Mouse (Mus musculus) hematopoietic stem cell, adult 5-6 weeks (primary cell): ENCODE results near the gene Hs3st4. TPM values are rescaled to one million over a fixed set of nuclear protein-coding genes. Genes with fewer than 3 reads are reported as not detected.

Experiments
- ATAC-seq, 2 experiments: fragments of 125-278 bp in 1 of 2; replicated peaks in 1 of 2; 2 replicates each; pipeline ENCODE4 v1.8.0; 2016 to 2017; ENCODE audit warnings: inconsistent platforms in 2 of 2, mild to moderate bottlenecking in 2 of 2, moderate number of reproducible peaks in 2 of 2, low read depth in 1 of 2, moderate TSS enrichment in 1 of 2; ENCODE audit not compliant: low FRiP score in 2 of 2, poor library complexity in 2 of 2, severe bottlenecking in 2 of 2, insufficient read depth in 1 of 2, low TSS enrichment in 1 of 2
- total RNA-seq: library from RNA; stranded (forward); fragments of 172-1452, 232-1000 nt; gene quantifications from 2 replicates; pipeline ENCODE4 v1.2.3, GENCODE M21; 2017

Gene Hs3st4
- not detected in 2 replicates for total RNA-seq

DNA sequence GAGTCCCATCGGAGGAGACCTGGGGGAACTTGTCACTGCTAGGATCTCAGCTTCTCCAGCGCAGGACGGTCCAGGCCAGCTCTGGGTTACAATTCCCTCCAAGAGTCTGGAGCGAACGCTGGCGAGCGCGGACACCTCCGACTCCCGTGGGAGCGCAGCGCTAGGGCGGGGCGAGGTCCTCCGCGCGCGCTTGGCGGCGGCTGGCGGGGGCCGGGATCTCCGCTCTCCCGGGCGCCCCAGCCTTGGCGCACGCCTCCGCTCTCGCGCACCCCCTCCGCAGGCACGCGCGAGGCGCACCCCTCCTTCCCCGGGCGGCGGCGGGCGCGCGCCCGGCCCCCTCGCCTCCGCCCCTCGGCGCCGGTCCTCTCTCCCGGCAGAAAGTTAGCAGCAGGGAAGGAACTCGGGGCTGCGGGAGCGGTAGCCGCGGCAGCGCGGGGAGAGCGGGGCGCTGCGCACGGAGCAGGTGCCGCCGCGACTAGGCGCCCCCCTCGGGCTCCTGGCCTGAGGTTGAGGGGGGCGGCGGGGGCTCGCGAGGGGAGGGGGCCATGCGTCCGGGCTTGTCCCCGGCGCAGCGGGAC is at the start of gene Hs3st4:
TSS of gene Hs3st4 (plus strand) at position 409 of the 578 bp plus-strand sequence.
- no peak for ATAC-seq

DNA sequence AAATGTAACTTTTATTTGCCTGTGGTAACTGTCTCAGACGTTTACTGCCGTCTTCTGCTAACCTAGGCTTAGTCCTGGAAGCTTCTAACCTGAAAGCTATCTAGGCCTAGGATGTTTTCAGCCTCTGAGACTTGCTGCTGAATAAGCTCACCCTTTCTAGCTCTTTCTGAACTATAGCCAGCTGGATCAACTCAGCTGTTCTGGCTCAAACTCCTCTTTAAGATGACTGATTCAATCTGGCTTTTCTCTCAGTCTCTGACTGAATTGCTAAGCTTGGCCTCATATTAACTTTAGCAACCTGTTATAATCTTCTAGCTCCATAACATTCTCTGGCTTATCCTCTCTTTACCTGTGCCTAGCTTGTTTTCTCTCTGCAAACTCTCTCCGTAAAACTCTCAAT is 35.8 kb upstream of the Hs3st4 start:
- no peak for ATAC-seq

DNA sequence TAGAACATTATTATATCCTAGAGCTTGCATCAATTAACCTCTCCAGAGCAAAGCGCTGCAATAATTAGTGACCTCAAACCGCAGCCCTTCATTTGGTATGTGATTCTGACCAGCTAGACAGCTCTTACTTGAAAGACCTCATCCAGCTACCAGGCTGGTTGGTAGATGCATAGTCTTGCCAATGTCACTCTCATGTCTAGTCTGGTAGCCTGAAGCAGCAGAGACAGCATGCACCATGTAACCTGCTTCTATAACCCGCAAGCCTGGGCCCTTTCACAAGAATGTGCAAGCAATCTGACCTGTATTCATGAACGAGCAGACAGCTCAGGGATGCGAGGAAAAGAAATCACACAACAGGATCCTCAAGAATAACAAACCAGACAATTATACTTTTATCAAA is 19.6 kb upstream of the Hs3st4 start:
- ATAC-seq, result no peak

DNA sequence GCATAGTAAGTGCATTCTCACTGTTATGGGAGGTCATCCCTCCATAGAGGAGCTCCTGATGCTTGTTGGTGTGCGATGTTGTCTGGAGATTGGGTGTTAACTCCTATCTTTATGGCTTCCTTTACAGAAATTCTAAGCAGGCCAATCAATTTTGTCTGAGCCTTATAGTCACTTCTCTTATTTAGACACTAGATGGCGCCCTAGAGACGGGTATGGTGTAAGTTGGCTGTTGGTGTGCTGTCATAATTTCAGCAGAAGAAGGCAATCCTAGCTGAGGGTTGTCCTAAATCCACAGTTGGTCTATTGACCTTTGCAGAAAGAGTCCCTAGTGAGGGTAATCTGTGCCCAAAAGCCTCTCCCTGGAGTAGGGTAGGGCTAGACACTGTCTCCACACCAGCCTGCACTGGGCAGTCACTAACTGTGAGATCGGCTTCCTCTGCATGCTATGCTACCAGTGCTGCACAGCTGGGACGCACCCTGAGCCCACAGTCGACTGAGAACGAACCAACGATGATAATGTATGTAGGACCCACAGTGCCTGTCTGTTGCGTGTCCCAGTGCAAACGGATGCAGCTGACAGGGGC is 18.0 kb upstream of the Hs3st4 start:
- ATAC-seq, result no peak

DNA sequence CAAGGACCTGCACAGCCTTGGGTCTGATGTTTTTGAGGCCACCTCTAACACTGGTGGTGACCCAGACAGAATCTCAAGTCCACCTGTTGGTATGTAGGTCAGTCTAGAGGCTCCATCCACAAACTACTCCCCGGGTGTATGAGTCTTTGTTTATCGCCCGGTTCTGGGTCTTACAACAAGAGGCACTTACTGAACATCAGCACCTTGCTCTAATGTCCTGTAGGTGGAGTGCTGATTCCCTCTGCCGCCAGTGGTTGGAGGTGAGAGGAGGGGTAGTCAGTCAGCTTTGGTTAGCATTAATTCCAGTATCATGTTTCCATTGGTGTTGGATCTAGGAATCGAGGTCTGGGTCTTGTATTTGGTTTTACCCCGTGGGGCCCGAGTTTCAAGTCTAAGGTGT is 17.2 kb upstream of the Hs3st4 start:
- no peak for ATAC-seq

DNA sequence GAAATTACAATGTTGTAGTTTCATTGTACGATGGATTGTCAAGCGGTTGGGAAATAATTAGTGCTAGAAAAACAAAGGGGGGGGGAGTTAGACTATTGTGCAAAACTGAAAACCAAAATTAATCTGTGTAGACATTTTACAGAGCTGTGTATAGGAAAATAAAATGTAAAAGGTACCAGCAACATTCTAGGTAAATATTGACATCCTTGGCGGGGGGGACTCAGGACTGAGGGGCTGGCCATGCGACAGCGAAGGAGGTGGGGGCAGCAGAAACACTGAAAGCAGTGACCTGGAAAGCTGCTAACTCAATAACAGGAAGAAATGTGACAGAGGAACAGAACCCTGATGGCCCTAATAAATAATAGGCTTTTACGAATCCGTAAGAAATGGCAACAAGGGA is 7.2 kb upstream of the Hs3st4 start:
- no peak for ATAC-seq

DNA sequence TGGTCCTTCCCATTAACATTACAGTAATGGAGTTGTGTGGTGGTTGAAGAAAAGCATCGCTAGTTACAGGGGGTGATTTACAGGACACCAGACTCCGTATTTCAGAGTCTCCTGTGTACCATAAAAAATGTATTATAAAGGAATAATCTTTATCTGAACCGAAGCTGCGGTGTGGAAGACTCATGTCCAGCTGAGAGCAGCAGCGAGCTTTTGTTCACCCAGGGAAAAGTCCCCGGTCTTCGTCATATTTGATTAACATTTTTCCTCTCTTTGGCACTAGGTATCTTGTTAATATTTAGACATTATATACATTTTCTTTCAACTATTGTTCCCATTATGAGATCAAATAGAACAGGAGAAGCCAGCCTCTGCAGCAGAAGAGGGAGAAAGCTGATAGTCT is 1.2 kb upstream of the Hs3st4 start:
- no peak for ATAC-seq

DNA sequence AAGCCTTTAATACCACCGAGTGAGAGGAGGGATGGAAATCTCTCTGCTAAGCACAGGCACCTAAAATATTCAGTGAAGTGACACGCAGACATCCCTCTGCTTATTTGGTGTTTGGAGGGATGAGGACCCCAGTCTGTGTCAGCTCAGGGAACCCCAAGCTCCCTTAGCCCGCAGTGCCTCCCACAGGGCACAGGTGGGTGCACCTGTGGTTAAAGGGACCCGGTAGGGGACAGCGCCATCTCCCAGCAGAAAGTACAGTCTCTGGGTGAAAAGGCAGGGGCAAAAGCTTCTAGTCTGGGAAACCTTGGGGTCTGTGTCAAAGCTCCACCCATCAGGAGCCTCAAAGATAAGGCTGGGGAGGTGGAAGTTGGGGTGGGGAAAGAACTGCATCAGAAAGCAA is 659 bp upstream of the Hs3st4 start:
- no peak for ATAC-seq

DNA sequence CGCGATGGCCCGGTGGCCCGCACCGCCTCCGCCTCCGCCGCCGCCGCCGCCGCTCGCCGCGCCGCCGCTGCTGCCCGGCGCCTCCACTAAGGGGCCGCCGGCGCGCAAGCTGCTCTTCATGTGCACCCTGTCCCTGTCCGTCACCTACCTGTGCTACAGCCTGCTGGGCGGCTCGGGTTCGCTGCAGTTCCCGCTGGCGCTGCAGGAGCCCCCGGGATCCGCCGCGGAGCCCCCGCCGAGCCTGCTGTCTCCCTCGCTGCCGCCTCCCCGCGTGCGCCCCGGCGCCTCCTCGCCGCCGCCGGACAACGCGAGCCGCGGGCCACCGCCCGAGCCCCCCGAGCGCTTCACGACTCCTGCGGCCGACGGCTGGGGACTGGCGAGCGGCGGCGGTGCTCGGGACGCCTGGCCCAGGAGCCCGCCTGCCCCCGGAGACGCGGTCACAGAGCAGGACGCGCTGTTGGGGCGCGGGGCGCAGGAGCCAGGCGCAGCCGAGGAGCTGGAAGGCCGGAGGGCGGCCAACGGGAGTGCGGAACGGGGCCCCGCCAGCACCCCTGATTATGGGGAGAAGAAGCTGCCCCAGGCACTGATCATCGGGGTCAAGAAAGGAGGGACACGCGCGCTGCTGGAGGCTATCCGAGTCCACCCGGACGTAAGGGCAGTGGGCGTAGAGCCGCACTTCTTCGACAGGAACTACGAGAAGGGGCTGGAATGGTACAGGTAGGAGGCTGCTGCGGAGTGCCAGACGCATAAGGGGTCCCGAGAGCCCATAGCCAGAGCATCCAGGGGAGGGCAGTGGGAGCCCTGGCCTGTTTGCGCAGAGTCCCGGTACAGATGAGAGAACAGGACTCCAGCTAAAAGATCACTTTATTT is 743 bp downstream of the Hs3st4 start:
- ATAC-seq, result no peak

DNA sequence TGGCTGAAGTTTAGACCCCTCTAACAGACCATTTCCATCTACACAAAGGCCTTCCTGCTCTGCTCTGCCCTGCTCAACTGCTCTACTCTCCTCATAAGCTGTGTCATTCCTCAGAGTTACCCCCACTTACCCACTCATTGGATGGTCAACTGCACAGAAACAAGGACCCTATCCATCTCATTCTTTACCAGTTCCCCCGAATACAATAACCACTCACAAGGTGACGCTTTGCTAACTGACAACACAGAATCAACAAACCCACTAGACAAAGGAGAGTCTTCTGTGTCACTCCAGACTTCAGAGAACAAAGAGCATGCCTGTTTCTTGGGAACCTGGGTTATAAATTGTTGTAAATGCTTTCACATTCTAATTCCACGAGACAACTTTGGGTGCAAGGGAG is 9.5 kb downstream of the Hs3st4 start:
- no peak for ATAC-seq

DNA sequence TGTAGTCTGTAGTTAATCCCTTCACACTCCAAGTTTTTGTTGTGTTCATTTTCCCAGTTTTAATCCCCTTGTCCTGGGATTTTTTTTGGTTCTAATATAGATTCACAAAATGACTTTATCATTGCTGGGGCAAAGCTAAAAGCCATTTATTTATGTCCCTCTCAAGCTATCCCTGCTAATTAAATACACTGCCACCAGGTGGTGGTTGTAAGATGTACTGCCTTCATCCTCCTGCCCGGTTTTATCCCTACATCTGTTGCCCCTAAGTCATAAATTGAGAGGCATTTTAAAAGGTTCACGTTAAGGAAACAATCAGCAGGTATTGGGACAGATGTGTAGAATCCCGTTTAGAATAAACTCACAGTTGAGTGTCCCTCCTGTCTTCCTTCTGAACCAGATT is 14.6 kb downstream of the Hs3st4 start:
- ATAC-seq, result no peak

DNA sequence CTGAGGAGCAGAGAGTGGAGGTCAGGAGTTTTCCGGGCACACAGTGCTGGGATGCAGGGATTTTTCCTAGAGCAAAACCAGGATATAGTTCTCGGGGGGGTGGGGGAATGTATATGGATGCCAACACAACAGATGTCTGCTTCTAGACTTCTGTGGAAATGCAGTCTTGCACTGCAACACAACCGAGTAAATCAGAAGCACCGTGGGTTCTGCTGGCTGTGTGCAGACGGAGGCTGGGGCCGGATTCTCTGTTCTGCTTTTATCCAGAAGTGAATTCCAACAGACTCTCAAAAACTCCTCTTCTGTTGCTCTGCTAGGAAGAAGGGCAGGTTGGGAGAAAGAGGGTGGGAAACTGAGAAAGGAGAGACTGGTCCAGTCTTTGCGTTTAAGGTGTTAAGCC is 15.9 kb downstream of the Hs3st4 start:
- no peak for ATAC-seq

DNA sequence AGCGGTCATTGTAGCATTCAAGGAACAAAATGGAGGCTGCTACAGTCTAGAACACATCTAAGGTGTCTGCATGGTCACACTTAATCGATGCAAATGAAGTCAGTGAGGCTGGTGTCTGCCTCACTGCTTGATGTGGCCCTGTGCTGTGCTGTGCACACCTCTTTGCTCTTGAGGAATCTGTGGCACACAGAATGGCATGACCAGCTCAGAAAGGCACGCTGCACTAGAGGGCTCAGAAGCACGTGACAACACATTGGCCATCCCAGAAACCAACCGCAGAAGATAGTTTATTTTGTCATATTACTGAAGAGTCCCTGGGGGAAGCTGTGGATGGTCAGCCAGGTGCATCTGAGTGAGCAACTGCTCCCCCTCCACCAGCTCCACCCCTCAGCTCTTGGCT is 44.2 kb downstream of the Hs3st4 start:
- ATAC-seq, result no peak

DNA sequence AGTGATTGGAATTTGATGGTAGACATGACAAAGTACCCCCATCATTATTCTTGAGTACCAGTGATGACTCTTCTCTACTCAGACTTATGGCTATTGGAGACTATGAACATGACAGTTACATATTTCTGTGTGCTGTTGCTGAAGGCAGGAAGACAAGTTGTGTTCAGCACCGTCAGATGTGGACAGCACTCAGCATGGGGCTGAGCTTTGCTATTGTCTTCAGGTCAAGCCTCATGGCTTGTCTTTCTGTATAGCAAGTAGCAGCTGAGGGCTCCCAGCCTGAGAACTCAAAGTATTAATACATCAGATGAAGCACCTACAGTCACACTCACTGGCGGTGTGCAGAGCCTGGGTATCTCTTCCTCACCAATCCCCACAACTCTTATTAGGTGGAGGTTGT is 49.6 kb downstream of the Hs3st4 start:
- no peak for ATAC-seq

DNA sequence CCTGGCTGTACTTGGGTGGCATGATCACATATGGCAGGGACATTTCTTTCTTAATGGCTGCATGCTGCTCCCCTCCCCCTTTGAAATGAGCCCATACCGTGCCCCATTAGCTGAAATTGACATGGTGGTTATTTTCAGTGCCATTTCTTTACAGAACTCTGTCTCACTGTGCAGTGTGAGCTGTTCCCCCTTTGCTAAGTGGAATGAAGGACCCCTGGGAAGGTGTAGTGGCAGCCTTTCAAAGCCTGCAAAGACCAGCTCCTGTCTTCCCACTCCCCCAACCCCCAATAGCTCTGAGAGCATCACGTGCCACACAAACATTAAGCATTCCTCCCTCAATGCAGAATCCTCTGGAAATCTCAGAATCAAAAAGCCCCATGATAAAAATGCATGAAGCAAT is 50.7 kb downstream of the Hs3st4 start:
- ATAC-seq, result no peak

DNA sequence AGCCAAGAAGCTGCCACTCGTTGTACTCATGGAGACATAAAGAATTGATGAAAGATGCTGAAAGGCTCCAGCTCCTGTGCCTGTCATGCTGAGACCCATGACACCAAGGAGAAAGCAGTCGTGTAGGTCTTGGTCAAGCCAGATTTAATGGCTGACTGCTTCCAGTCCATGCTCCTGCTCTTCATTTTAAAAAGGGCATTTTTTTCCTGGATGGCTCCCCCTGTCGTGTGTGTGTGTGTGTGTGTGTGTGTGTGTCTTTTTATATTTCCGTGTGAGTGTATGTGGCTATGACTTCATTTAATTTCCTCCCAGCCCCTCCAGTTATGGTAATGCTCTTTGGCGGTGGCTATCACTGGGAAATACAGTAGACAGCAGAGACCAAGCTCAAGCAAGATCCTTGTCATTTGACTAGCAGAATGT is 54.6 kb downstream of the Hs3st4 start:
- ATAC-seq, result no peak

DNA sequence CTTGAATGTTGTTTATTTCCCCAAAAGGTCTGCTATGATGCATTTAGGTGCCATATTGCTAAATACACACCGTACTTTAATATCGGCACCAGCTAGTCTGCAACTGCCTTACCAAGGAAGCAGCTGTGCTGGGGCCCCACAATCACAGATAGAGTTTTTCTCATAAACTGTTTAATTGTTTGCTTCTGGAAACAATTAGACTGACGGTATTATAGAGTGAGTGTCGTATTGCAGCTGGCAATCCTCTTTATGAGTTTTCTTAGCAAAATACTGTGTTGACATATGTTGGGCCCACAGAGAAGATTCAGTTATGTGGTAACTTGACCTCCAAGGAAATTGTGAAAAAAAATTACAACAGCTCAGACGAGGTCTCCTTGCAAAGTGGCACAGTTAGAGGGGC is 56.5 kb downstream of the Hs3st4 start:
- no peak for ATAC-seq

DNA sequence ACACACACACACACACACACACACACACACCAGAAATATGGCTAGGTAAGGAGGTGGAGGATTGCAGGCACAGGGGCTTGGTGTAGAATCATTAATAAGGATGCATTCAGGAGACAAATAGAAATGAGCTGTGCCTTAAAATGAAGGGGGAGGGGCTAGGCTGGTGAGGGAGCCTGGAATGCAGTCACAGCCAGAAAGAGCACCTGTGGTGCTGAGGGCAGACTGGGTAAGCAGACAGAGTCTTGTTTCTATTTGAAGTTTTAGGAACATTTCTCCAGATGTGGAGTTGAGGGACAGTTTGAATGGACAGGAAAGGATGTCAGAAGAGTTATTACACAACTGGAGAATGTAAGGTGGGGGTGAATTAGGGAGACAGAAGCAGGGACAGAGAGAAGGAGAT is 64.7 kb downstream of the Hs3st4 start:
- no peak for ATAC-seq

DNA sequence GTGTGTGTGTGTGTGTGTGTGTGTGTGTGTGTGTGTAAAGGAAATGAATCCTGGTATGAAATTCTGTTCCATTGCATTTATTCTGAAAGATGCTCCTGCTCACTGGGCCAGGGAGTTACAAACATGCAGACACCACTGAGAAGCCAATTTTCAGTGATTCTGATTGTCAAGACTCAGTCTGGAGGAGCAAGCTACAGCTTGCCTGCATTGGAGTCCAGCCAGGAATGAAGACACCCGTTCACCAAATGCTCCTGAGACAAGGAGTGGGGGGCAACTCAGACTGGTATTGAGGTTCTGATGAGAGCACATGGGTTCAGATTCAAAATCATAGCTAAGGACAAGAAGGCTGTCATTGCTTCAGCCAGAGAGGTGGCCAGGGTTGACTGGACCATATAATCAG is 66.3 kb downstream of the Hs3st4 start:
- no peak for ATAC-seq
